Mouse (Mus musculus): Measurements from ENCODE around the gene Fam184b.

The Fam184b gene

DNA sequence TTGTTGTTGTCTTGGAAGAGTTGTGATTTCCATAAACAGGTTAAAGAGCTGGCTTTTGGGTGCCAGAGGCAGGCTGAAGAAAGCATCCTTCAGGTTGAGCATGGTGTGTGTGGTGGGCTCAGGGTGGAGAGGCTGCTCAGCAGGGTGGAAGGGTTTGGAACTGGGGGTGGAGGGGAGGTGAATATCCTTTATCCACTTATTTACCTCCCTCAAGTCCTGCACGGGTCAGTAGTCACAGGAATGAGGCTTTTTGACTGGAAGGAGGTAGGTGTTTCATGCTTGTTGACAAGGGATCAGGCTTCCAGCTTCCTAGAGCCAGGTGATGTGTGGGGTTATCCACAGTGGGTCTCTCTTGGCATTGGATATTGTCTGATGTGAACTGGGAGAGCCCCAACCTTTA lies 124.8 kb downstream of the Fam184b start:
- no peak for DNase-seq (ENCODE audit: low spot score)

DNA sequence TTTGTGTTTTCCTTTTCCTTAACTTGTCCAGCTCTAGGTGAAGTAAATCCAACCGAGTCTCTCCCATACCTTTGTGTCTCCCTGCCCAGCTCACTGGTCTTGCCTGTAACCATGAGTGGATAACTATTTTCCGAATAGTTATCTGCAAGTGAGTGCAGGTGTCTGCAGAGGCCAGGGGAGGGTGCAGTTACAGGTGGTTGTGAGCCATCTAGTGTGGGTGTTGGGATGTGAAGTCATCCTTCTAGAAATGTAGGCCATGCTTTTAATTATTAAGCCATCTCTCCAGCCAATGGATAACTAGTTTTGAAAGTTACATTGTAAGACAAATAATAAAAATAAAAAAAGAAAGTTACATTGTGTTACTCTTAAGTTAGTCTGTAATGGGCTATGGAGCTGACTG lies 125.9 kb downstream of the Fam184b start:
- DNase-seq (ENCODE audit: low spot score): no peak

- no peak for DNase-seq (ENCODE audit: low spot score)
Observed at GRCm38 (mm10) chr5:45512908-45513307, 126.5 kb downstream of the Fam184b start.

DNA sequence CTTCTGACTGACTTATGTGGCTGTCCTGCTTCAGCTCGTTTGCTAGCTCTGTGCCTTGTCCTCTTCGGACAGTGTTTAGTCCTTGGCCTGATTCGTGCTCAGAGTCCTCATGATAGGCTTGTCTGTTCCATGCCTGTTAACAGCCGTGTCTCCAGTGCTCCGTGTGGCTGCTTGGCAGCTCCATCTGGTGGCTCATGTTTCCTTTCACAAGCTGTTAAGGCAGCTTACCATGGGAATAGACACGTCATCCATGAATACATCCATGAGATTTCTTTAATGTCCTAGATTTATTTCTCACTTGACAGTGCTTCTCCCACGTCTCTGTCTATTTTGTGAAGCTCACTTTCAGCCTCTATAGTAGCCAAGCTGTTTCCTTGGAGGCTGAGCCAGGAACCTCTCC lies 129.3 kb downstream of the Fam184b start:
- DNase-seq (ENCODE audit: low spot score): no peak

- no peak for DNase-seq (ENCODE audit: low spot score)
Observed at GRCm38 (mm10) chr5:45497564-45497963, 141.8 kb downstream of the Fam184b start.

- DNase-seq (ENCODE audit: low spot score): no peak
Observed at GRCm38 (mm10) chr5:45496930-45497550, 142.4 kb downstream of the Fam184b start.

DNA sequence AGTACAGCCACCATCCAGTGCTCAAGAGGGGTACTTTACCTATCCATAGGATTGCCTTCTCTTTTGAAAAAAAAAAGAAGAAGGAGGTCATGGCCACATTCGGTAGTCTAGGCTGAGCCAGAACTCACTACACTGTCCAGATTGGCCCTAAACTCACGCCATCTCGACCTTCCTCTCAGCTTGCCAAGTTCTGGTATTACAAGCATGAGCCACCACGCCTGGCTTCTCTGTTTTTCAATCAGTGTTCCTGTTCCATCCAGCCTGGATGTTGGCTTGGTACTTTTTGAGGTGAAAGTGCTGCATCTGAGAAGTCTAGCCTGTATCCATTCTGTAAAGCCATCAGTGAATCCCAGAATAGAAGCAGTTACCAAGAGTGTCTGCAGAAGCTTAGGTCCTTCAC lies 142.9 kb downstream of the Fam184b start:
- DNase-seq (ENCODE audit: low spot score): no peak

DNA sequence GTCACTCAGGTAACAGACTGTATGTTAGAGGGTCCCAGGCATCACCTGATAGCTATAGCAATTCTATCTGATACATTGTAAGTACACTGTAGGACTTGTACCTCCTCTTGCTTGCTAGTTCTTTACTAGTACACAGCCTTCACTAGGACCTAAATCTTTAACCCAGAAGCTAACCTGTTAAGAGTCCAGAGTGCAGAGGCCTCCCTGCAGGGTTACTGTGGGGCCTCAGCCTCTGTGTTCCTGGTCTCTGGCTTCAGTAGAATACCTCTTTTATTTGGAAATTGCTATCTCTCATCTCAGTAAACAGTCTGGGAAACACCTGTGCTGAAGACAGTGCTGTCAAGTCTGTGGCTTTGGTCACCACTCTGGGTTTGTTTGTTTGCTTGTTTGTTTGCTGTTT lies 143.4 kb downstream of the Fam184b start:
- DNase-seq (ENCODE audit: low spot score): no peak

DNA sequence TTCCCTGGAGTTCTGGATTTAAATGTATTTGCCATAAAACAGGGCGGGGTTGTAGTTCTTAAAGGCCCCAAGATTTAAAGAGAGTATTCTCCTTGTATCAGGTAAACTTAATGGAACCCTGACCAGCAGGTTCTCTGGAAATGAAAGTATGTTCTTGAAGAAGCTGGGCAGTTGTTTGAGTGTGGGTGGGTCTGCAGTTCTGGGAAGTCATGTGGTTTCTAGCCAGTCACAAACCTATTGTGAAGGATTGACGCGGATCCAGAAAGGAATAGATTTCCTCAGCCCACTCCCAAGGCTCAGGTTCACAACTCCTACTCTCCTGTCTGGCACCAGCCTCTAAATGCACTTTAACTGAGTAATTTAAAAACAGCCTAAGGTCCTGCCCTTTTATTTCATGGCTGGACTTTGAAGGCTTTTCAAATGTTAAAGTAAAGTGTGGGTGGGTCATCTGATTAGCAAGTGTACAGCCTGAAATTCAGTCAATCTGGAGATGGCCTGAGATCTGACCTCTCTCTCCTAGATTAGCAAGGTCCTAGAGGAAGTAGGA lies 143.9 kb downstream of the Fam184b start:
- DNase-seq (ENCODE audit: low spot score): no peak

DNA sequence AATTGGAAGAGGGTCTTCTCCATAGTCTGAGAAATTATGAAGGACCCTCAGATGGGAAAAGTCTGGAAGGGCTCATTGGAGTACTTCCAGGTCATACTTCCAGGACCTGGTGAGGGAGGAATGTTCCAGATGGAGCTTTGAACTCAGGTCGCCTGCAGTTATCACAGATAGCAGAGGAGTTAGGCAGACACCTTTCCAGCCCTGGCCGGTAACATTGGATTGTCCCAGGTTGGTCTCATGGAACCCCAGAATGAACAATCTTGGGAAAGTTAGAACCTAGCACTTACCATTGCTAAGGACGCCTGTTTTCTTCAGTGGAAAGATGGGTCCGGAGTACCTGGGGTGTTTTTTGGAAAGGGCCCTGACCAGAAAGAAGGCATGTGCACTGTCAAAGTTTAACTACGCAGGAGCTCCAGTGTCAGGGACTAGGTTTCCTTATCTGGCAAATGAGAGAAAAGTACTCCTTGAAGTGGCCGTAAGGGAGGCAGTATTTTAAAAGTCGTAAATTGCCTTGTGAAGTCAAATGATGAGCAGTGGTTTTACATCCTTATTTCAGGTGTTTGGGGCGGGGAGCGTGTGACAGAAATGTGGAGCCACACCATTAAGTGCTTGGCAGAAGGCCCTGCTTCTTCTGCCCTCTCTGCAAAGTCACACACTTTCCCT lies 145.2 kb downstream of the Fam184b start:
- DNase-seq (ENCODE audit: low spot score): no peak

DNA sequence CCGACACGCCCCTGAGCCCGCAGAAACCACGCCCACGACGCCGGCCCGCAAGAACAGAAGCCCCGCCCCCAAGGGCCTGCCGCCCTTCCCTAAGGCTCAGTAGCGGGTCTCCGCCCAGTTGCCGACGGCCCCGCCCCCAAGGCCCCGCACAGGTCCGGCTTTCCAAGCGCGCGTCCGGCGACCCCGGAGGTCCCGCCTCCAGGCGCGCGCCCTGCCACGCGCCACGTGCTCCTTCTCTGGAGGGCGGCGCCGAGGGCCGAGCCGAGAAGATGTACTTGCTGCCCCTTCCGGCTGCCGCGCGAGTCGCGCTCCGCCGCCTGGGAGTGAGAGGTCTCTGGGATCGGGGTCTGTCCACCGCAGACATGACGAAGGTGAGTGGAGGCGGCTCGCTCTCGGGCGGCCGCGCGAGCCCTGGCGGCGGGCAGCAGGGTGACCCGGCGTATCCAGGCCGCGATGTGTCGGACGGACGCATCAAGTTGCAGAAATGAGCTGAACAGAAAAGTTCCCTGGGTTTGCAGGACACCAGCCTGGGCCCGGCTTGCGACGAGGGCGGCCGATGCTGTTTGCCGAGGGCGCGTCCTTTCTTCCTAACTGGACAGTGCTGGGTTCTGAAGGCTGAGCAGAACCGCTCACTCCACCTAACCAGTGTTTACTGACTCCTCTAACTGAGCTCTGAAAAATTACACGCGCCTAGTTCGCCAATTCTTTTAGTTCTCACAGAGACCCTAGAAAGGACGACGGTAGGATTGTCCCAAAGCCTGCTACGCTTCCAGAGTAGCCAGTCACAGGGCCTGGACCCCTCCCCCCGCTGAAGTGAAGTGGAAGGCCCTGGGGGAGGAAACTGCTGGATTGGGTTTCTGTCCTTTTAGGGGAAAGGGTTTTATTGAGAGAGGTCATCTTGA lies 146.0 kb downstream of the Fam184b start, which contains the start of gene Lap3:
TSS of gene Lap3 (plus strand) at position 184 of the 902 bp plus-strand sequence.
- peak; percentile 97 for DNase-seq (ENCODE audit: low spot score)

GRCm38 (mm10) chr5:45491776-45492175 lies 147.6 kb downstream of the Fam184b start:
- no peak for DNase-seq (ENCODE audit: low spot score)

GRCm38 (mm10) chr5:45483654-45484053 lies 155.8 kb downstream of the Fam184b start:
- DNase-seq (ENCODE audit: low spot score): no peak

DNA sequence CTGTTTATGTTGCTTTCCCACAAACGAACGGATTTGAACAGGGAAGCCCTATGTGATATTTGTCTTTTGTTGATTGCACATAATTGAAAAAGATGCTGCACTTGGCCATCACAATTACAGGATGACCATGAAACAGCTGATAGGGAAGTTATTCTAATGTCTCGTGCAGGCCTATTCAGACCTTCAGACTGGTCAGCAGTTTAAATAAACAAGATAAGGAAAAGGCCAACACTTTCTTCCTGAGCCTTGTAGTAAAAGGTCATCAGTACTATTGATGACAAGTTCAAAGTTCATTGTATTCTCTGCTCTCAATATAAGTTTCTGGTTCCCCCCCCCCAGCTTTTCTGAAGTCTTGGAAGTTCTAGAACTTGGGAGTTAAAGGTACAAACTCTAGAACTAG lies 156.8 kb downstream of the Fam184b start:
- DNase-seq (ENCODE audit: low spot score): no peak

GRCm38 (mm10) chr5:45481125-45481524 lies 158.3 kb downstream of the Fam184b start:
- DNase-seq (ENCODE audit: low spot score): no peak

GRCm38 (mm10) chr5:45480066-45480465 lies 159.3 kb downstream of the Fam184b start:
- no peak for DNase-seq (ENCODE audit: low spot score)
